Mouse (Mus musculus) heart, adult 18-20 months (tissue): Measurements from ENCODE around the gene Arhgdig. TPM values are rescaled to one million over a fixed set of nuclear protein-coding genes. Genes with fewer than 3 reads are reported as not detected.
A peak's percentile ranks its signal among the peaks of the same experiment; 100 is the strongest.
"Not testable (repeated sequence)": the region's sequence is repeated elsewhere in the genome, so short reads cannot be mapped to it uniquely, and the experiment has no call there.

Experiments used
- DNase-seq, 2 experiments: peaks; one replicate each; pipeline ENCODE4 v3.0.0; 2021 to 2022; ENCODE audit warnings: mixed read lengths in 1 of 2
- total RNA-seq, 2 experiments: library from RNA; stranded (reverse); gene quantifications; 2 replicates each; pipeline ENCODE4 v1.2.3; 2021

Gene Arhgdig
- total RNA-seq, 2 experiments from 2014 or later = 0.95 to 1.2 TPM

DNA sequence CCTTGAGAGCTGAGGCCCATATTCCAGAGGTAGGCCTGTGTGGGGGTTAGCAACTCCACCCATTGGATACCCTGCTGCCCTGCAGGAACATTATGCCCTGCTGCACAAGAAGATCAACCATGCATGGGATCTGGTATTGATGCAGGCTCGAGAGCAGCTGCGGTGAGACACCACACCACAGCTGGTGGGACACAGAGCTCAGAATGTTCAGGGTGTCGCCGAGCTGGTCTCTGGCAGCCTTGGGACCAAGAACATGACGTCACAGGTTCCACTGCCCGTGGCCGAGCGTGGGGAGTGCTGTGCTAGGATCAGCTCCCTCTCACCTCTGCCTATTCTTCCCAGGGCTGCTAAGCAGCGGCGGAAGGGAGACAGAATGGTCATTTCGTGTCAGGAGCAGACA, 2.8 kb downstream of the Arhgdig start:
- DNase-seq = no peak

DNA sequence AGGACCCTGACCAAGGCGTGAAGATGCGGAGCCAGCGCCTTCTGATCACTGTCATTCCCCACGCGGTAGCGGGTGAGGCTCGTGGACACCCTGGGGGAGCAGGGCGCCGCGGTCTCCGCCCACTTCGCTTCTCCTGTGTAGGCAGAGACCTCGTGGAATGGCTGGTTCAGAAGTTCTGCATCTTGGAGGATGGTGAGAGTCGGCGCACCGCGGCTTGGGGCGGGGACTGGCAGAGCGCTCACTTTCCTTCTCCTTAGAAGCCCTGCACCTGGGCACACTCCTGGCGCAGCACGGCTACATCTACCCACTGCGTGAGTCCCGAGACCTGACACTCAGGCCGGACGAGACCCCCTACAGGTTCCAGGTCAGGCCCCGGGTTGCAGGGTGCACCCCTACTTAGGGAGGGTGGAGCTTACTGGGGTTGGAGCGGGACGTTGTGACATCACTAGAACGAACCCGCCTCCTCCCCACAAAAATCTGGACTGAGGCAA, 4.2 kb downstream of the Arhgdig start:
- peak; percentile 16 to 38 for DNase-seq

DNA sequence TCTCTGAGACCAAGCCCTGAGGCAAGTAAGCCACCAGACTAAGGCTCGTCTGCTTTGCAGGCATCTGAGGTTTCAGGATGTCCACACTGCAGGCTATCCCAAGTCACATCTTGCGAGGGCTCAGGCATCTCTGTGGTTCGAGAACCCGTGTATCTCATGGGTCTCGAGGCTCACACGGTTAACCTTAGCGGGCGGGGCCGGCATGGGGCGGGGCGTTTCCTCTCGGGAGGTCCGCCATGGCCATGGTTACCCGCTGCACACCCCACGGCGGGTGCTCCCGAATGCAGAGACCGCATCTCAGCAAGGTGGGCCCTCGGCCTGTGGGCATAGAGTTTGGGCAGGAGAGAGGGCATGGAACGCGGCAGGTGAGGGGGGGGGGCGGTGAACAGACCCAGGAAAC, 4.8 kb downstream of the Arhgdig start, which contains the start of gene Rgs11:
Gene Rgs11, plus strand, starts transcription at position 215 of the 400 bp plus-strand sequence.
- peak in 1 of 2 experiments; percentile 47 for DNase-seq

DNA sequence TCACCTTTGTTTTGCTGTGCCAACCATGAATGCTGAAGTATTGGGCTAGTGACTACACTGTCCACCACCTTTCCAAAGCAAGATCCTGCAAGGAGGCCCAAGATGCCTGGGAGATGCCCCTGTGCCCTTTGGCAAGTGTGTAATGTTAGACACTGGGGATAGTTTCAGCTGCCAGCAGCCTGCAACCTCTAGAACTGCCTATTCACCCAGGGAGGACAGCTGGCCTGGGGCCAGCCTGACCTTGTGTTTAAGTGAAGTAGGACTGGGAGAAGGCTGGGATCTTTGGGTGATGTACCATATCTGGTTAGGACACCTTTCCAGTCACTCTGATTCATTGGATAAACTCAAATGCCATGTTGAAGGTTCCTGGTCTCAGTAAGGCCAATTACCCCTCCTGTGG, 5.6 kb downstream of the Arhgdig start:
- DNase-seq = no peak

DNA sequence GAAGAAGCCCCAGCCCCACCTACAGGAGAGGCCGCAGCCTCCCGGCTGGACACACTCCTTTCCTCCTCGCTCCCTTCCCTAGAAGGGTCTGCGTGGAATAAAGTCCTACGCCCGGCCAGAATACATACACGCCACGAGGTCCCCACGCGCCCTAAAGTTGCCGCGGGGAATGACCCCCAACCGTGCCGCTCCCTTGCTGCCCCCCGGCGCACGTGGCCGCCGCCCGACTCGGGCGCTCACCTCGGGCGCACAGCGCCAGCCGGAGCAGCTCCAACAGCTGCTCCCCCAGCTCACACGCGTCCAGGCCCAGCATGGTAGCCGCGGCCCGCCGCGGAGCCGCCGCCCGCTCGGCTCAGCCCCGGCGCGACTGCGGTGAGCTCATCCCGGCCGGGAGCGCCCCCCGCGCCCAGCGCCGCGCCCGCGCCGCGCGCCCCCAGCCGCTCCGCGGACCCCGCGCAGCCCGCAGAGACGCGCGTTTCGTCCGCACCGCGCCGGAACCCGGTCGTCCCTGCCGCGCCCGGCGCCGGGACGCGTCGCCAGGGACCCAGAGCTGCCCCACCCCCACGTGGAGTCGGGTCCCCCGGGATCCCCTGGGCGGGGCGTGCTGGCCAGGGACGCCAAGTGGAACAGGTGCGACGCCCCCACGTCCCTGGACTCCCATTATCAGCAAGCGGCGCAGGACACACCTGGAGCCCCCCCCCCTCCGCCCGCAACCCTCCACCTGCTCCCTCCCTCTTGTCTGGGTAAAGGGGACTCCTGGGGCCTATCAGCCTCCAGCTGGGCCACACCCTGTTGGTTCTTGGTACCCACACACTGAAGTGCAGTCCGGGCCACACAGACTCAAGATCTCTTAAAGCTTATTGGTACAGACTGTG, 6.5 kb downstream of the Arhgdig start:
- DNase-seq = no peak

DNA sequence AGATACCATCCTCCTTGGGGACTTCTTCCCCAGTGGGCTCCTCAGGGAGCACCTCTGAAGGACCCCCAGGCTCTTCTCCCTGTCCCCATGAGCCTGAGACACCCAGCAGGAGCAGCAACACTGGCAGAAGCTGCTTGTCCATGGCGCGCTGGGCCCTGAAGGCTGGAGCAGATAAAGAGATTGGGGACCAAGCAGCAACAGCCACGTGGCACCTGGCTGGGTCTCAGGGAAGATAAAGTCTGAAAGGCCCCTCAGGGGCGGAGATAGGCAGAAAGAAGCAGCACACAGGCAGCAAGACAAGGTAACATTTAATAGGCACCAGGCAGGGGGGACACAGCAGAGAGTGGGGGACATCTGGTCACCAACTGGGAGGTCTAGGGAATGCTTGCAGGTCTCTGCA, 8.7 kb downstream of the Arhgdig start, which contains the start of gene Pdia2:
Gene Pdia2, minus strand, starts transcription at position 196 of the 400 bp plus-strand sequence.
- no peak for DNase-seq

DNA sequence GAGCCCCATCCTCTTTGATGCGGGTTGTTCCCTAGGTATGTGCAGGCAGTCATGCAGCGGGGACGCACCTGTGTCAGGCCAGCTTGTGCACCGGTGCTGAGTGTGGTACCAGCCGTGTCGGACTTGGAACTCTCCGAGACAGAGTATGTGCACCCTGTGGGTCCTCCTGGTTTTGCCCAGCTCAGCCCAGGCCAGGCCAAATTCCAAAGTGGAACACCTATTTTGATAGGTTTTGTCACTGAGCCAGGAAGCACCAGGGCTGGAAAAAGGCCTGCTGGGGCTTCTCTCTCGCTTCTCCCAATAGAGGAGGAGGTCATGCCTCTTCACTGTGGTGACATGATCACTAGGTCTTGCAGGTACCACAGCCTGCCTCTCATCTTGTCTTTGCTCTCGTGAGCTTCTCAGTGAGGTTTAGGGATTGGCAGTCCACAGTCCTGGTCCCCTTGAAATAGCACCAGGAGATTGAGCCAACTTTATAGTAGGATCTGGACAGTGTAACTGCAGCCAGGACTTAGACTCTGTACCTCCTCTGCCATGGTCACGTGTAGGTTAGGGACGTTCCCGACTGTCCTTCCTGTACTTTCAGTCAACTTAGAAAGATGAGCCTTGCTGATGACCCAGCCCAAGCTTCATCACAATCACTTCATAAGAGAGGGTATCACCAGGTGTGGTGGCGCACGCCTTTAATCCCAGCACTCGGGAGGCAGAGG, 14.9 kb downstream of the Arhgdig start:
- peak in 1 of 2 experiments; percentile 27 for DNase-seq

DNA sequence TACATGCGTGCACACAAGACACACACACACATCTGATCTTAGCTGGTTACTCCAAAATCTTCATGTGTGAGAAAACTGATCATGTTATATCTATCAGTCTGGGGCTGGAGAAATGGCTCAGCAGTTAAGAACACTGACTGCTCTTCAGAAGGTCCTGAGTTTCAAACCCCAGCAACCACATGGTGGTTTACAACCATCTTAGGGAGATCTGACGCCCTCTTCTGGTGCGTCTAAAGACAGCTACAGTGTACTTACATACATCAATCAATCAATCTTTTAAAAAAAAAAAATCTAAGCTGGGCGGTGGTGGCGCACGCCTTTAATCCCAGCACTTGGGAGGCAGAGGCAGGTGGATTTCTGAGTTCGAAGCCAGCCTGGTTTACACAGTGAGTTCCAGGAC, 16.1 kb downstream of the Arhgdig start:
- DNase-seq = not testable (repeated sequence)

DNA sequence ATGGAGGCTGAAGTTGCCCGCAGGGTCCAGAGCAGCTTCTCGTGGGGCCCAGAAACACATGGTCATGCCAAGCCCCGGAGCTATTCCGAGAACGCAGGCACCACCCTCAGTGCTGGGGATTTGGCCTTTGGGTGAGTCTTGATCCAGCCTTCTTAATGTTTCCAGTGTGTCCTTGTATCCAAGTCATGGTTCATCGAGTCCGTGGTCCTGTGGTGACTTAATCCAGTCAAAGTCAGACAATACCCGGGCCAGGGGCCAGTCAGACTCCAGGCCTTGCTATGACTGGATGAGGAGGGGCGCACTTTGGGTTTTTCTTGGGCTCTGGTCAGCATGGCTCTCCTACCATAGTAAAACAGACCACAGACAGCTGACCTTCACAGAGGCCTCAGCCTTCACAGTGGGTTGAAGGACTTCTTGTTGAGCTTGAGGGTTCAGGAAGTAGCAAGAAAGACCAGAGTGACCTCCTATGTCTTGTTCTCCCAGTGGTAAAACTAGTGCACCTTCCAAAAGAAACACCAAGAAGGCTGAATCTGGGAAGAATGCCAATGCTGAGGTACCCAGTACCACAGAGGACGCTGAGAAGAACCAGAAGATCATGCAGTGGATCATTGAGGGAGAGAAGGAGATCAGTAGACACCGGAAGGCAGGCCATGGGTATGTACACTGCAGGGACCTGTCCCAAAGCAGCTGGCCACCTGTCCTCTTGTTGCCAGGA, 19.3 kb downstream of the Arhgdig start:
- DNase-seq = no peak

DNA sequence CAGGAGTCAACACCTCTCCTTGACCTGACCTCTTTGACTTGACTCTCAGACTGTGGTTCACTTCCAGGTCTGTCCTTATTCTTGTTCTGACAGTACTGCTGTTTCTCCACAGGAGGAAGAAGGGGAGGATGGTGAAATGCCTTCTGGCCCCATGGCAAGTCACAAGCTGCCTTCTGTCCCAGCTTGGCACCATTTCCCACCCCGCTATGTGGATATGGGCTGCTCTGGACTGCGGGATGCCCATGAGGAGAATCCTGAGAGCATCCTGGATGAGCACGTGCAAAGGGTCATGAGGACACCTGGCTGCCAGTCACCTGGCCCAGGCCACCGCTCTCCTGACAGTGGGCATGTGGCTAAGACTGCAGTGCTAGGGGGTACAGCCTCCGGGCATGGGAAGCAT, 20.0 kb downstream of the Arhgdig start:
- DNase-seq = no peak

DNA sequence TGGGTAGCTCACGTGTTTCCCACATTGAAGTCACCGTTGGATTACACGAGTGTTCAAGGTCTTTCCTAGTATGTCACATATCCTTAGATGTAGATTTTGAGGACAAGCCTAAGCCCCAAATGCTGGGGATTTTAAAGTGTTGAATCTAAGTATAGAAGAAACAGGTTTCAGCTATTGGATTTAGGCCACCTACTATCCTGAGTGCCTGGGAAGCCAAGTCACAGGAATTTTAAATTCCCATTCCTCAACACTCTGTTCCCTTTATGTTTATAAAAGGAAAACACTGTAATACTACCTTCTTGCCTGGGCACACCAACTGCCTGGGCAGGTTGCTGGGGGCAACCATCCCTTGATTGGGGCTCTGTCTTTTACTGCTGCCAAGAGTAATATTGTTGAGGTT, 26.4 kb downstream of the Arhgdig start:
- no peak for DNase-seq

DNA sequence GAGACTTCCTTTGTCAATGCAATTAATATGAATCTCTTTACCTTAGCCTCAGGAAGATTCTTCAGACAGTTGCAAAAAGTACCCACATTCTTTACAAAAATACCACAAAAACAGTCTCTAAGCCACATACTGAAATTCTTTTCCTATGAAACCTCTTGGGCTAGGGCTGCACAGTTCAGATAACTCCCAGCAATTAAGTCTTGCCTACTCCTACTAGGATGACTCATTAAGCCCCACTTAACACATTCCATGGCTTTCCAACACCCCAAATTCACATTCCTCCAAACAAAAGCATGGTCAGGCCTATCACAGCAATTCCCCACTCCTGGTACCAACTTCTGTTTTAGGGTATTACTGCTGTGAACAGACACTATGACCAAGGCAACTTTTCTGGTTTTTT, 29.0 kb downstream of the Arhgdig start:
- no peak for DNase-seq

DNA sequence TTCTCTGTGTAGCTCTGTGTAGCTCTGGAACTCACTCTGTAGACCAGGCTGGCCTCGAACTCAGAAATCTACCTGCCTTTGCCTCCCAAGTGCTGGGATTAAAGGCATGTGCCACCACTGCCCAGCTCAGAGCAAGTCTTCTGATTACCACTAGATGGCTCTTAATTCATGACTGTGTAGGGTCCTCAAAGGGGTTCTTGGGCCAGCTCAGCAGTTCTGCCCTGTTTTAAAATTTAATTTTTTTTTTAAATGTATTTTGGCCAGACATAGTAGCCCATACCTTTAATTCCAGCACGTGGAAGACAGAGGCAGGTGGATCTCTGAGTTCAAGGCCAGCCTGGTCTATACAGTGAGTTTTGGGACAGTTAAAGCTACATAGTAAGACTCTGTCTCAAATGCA, 32.3 kb downstream of the Arhgdig start:
- DNase-seq = not testable (repeated sequence)

DNA sequence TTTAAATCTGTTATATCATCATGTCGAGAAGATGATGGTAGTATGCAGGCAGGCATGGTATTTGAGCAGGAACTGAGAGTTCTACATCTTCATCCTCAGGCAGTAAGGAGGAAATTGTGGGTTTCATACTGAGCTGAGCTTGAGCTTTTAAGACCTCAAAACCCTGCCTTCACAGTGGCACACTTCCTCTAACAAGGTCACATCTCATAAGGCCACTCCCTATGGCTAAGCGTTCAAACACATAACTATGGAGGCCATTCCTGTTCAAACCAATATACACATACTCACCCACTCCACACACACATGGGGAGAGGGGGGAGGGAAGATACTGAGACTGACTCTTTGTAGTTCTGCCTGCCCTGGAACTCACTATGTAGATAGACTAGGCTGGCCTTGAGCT, 39.5 kb downstream of the Arhgdig start:
- DNase-seq = peak; percentile 18 to 49

DNA sequence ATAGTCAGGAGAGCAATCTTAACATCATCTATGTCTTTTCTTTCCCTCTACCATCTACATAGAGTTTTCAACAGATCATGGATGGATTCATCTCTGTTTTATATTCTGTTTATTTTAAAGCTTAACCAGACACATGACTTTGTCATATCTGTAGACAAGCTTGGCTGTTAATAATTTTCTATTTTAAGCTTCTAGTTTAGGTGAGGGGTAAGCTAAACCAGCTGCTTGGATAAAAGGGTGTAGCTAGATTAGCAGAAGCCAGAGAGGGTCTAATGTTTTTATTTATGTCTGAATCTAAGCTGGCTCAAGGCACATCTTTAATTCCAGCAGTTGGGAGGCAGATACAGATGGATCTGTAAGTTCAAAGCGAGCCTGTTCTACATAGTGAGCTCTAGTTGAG, 44.9 kb downstream of the Arhgdig start:
- DNase-seq = no peak

DNA sequence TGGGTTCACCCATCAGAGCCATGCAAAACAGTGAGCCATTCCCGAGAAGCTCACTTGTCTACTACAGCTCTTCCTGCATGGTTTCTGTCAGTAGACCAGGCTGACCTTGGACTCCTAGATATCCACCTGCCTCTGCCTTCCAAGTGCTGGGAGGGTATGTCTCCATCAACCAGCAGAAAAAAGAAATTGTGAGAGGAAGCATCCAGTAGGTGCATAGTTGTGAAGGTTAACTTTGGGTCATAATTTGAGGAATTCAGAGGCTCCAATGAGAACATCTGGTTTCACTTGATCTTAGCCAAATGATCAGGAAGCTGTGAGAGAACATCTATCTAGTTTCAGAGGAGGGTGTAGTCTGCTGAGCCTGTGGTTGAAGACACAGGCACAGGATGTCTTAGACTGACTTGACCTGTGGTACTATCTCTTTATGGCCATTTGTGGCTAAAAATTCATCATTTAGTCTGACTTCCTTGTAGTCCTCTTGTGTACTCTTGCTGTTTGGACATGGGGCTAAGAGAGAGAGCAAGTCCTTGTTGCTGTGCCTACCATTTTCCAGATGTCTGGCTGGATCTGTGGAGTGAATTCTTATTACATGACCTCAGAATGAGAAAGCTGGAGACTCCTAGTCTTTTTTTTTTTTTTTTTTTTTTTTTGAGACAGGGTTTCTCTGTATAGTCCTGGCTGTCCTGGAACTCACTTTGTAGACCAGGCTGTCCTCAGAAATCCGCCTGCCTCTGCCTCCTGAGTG, 55.5 kb downstream of the Arhgdig start:
- no peak for DNase-seq

Other genes starting within 250 kb of the Arhgdig start
- gene Capn15, start 222.0 kb downstream of the Arhgdig start, total RNA-seq = 1 to 10 TPM; 6.1 to 8.5 TPM
- 10 to 100 TPM; 30.6 to 30.7 TPM for gene Rab11fip3, start 138.2 kb downstream of the Arhgdig start, total RNA-seq
- gene Decr2, start 117.4 kb downstream of the Arhgdig start, total RNA-seq = 10 to 100 TPM; 11.9 to 12.8 TPM
- gene Nme4, start 112.2 kb downstream of the Arhgdig start, total RNA-seq = 1 to 10 TPM; 4.7 to 5.1 TPM
- 1 to 10 TPM; 5.0 to 6.7 TPM for gene Tmem8, start 94.5 kb downstream of the Arhgdig start, total RNA-seq
- gene Mrpl28, start 84.3 kb downstream of the Arhgdig start, total RNA-seq = 100 to 1,000 TPM; 165 to 179 TPM
- gene Axin1, start 69.1 kb downstream of the Arhgdig start, total RNA-seq = 10 to 100 TPM; 17.0 to 19.7 TPM
- gene Pdia2, start 8.7 kb downstream of the Arhgdig start, total RNA-seq = not detected
- under 1 TPM; 0.15 to 0.77 TPM for gene Rgs11, start 4.8 kb downstream of the Arhgdig start, total RNA-seq
- gene Fam234a, start 36.5 kb upstream of the Arhgdig start, total RNA-seq = 100 to 1,000 TPM; 138 TPM
- gene Luc7l, start 45.1 kb upstream of the Arhgdig start, total RNA-seq = 10 to 100 TPM; 12.2 to 16.6 TPM
- gene Neurl1b, start 207.0 kb upstream of the Arhgdig start, total RNA-seq = 1 to 10 TPM; 5.6 to 5.9 TPM